Mouse (Mus musculus) right cerebral cortex, postnatal 10 days (tissue): ENCODE data around the gene Slc30a2.
A peak's percentile ranks its signal among the peaks of the same experiment; 100 is the strongest.
"Not testable (repeated sequence)": the region's sequence is repeated elsewhere in the genome, so short reads cannot be mapped to it uniquely, and the experiment has no call there.

ENCODE experiments used
- DNase-seq, 2 experiments: peaks; one replicate each; pipeline ENCODE4 v3.0.0; 2021; ENCODE audit warnings: low spot score in 2 of 2

Gene Slc30a2

DNA sequence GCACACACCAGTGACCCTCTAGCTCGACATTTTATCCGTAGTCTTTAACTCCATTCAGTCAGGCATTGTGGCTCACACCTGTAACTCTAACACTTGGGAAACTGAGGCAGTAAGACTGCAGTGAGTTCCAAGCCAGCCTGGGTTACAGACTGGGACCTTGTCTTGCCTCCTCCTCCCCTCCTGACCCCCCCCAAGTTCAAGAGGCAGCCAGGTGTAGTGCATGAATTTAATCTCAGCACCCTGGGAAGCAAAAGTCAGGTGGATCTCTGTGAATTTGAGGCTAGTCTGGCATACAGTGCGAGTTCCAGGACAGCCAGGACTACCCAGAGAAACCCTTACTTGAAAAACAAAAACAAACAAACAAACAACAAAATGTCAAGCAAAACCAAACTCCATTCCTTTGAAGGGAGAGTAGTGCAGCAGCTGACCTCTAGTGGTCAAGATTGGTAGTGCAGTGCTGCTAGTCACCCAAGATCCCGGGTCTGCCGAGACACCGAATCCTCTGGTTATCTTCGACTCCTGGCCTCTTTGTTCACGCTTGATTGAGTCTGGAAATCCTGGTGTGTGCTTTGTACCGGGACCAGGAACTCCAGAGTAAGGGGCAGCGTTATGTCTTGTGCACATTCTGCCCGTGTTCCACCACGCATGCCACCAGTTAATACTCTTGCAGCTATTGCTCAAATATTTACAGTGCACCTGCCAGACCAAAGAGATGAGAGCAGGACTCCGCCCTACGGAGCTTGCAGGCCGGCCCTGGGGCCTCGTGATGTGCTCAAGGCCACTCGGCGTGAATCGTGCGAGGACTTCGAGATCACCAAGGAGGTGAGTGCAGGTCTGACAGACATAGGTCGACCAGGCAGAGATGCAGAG lies 13.8 kb downstream of the Slc30a2 start:
- DNase-seq: peak; percentile 82 to 87

DNA sequence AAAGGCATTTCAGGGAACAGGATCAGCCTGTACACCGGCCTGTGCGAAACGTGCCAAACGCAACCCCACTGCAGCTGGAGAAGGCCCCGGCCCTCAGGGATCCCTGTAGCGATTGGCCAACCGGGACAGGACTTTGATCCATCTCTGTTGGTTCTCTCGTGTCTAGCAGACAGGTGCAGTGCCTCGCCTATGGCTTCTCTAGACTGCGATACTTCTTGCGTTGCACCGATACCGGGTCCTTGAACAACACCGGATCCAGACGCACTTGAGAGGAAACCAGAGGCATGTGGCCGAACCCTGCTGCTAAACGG lies 14.4 kb downstream of the Slc30a2 start:
- DNase-seq: no peak

DNA sequence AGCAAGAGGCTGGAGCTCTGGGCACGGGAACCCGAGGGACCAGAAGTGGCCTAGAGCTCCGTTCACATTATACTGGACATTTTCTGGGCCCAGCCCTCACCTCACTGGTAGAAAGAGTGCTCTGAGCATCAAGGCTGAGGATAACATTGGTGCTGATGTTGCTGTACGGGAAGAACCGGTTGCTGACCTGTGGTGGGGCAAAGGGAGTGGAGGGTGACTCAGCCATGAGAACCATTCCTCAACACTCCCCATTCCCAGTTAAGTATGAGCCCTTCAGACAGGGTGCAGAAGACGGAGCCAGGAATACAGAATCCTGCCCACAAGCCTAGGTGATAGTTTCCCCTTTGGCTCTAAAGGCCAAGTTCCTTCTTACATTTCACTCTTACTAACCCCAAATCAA lies 16.7 kb downstream of the Slc30a2 start:
- DNase-seq: no peak

DNA sequence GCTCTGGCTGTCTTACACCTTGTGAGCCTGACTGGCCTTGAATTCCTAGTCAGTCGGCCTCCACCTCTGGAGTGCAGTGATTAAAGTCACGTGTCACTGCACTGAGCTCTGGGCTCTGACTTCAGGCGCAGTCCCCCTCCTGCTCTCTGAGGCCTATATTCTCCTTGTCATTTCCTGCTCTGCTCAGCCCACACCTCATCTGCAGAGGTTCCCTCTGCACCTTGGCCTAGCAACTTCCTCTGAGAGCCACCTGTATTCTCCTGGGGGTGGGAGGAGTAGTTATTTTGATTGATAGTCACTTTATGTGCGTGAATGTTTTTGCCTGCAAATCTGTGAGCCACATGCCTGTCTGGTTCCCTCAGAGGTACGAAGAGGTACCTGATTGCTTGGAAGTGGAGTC lies 18.2 kb downstream of the Slc30a2 start:
- no peak for DNase-seq

DNA sequence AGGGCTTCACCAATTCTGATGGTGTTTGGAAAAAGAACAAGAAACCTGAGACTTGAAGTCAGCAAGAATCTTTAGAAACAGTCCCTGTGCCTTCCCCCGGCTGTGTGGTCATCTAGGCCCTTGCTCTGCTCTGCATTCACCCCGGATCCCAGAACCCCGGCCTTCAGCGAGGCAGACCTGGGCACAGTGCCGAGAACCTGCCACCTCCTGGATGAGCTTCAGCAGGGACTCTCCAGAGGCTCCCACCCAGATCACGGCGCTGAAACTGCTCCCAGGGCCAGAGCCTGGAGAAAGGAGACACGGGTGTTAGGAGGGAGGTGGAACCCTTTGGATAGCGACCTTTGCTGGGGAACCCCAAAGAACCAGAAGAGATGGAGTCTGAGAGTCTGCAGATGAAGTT lies 19.1 kb downstream of the Slc30a2 start:
- DNase-seq: peak in 1 of 2 experiments; percentile 57

DNA sequence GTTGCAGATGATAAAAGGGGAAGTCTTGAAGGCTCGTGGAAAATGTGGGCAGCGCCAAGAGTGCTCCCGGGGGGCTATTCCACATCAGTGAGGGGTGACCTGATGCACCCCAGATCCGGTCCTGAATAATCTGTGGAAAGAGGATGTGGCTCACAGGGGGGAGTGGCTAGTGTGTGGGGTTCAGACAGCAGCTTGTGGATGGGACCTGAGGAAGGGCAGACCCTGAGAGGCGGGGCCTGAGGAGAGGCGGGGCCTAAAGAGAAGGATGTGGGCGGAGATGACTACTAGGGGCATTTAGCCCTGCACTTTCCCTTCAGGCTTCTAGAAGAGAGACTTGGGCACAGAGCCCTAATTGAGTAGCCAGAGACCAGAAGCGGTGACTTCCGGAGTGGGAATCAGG lies 19.6 kb downstream of the Slc30a2 start:
- DNase-seq: no peak

DNA sequence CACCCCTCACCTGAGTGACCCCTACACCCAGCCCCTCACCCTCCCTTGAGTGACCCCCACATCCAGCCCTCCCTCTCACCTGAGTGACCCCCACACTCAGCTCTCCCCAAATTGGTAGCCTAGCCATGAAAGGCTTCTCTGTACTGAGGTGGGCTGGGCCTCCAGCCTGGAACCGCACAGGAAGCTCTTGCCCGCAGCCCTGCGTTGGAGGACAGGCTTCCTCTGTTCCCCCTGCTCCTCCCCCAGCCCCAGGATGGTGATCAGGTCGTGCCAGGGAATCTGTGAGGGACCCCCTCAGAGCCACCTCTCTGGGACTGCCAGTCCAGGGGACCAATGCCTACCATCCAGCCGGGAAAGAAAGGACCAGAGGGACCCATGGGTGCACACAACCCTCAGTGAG lies 22.3 kb downstream of the Slc30a2 start:
- no peak for DNase-seq

DNA sequence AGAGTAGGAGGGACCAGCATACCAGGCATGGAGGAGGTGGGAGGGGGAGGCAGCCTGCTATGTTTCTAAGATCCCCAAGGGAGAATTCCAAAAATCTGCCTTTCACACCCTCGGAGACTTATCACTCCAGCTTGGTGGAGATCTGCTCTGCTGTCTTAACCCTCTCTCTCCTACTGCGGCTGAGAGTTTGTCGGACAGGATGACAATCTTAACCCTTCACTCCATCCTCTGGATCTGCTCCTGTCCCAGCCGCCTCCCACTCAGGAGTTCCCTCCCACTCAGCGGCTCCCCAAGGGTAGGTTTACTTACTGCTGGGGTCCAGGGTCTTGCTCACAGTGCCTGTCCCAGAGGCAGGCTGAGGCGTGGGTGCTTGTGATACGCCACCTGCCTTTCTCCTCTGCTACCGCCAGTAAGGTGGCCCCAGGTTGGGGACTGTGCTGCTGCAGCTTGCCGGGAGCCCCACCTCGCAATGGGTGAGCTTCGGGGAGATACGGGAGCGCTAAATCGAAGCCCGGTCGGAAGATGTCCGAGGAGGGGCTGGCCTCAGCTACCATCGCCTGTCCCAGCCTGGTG lies 27.8 kb downstream of the Slc30a2 start:
- peak in 1 of 2 experiments; percentile 74 for DNase-seq

DNA sequence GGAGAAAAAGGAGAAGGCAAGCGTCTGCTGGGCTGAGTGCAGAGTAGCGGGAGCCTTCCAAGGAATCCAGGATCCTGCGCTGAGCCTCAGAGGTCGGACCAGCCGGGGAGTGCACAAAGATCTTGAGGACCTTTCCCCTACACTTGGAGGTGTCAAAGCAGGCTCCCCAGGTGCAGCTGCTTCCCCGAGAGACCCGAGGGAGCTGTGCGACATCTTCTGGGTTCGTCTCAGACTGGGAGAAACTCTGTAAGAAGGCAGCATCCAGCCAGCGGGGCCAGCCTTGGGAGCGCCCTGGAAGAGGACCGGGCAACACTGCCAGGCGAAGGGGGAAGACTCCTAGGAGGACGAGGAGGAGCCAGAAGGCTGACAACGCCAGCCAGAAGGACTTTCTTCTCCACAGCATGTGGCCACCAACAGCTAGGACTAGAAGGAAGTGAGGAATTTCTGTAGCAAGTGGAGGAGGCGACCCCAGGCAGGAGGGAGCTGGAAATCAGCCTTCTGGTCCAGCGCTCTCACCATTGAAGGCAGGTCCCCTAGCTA lies 28.4 kb downstream of the Slc30a2 start:
- DNase-seq: peak in 1 of 2 experiments; percentile 36

DNA sequence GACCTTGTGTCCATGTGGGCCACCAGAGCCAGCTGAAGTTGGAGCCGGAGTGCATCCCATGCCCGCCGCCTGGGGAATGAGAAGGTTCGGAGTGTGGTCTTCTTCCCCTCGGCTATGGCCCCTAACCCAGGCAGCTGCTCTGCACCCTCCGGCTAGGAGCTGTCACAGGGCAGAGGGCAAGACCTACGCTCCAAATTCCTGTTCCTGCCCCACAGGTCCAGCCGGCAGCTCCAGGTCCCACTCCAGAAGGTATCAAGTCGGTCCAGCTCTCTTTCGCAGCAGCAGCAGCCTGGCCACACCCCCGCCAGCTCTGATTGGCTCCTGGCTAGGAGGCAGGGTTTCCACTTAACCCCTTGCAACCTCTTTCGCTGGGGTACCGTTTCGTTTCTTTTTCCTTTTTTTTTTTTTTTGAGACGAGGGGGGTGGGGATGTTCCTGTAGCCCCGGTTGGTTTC lies 29.3 kb downstream of the Slc30a2 start:
- DNase-seq: peak; percentile 91 to 93

DNA sequence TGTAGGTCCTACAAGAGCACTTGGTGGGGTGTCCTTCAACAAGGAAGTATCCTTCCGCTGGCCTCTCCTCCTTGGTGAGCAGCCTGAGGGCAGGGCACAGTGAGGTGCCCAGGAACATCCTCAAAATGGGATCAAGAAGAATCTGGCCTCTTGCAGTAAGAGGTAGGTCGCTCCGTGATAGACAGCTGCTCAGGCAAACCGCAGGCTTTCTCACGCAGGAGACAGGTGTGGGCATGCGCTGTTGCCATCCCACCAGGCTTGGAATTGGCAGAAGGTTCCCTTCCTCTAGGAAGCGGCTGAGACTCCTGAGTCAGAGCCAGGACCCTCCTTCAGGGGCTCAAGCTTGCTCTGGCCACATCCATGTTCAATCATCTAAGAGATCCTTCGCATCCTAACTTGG lies 30.3 kb downstream of the Slc30a2 start:
- DNase-seq: no peak

DNA sequence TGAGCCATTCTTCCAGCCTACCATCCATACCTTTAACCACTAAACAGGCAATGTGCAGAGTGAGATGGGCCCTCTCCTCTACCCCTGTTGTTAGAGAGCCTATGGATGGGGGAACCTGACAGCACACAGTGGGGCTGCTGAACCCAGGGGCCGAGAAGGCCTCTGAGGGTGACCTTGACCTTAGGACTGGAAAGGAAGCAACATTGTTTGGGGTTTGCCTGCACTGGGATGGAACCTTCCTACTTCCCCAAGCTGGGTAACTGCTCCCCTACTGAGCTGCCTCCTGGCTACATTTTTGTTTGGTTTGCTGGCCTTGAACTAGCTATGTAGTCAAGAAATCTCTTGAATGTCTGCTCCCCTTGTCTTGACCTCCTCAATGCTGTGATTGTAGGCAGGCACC lies 31.3 kb downstream of the Slc30a2 start:
- no peak for DNase-seq

DNA sequence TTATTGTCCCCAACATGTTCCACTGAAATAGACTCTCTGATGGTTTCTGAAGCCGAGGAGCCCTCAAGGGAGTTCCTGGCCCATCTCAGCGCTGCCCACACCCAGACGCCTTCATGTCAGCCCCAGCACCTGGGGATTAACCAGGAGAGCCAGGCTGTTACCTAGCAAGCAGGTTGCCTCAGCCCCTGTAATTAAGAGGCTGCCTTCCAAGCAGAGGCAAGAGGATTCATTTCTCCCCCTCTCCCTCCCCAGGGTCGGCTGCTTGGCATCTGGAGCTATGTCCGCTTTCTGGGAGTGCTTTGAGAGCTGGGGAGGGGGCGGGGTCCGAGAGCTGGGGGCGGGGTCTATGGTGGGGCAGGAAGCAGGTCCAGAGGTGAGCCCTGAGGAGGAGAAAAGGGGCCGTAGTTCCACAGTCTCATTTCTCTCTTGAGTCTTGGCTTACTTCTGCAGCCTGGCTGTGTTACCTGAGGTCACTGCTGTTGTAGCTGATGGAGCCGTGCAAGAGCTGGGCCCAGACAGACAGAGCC lies 35.2 kb downstream of the Slc30a2 start:
- no peak for DNase-seq

DNA sequence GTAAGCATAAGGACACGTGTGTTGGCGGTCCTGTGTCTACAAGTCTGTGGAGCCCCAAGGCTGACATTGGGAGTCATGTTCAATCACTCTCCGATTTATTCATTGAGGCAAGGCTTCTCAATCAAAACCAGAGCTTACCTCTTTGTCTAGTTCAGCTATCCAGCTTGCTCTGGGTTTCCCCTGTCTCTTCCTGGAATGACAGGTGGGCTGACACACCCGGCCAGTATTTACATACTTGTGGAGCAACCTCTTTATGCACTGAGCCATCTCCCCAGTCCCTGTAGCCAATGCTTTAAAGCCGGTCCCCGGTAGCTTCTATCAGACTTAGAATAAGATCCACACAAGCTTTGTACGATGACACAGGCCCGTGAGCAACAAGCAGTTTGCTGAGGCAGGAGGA lies 36.5 kb downstream of the Slc30a2 start:
- DNase-seq: no peak

DNA sequence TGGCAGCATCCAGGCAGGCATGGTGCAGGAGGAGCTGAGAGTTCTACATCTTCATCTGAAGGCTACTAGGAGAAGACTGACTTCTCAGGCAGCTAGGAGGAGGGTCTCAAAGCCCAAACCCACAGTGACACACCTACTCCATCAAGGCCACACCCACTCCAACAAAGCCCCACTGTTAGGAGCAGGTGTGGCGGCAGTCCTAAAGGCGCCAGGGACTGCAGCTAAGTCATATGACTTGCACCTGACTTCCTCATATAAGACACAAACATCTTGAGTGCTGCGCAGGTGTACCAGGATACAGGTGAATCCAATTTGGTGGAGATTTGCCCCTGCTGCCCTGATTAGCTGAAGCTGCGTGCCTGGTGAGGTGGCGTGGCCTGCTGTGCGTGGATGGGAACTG lies 40.8 kb downstream of the Slc30a2 start, which contains the start of gene Extl1:
Gene Extl1, minus strand, starts transcription at position 101 of the 400 bp plus-strand sequence.
- not testable (repeated sequence) for DNase-seq

DNA sequence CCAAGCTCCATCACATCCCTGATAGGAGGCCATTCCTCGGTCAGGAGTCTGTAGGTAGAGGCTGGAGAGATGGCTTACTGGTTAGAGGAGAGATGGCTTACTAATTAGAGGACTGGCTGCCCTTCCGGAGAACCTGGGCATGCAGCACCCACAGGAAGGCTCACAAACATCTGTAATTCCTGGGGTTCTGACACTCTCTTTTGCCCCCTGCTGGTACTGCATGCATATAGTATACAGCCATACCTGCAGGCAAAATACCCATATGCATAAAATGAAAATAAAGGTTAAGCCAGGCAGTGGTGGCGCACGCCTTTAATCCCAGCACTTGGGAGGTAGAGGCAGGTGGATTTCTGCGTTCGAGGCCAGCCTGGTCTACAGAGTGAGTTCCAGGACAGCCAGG lies 44.3 kb downstream of the Slc30a2 start:
- no peak for DNase-seq

DNA sequence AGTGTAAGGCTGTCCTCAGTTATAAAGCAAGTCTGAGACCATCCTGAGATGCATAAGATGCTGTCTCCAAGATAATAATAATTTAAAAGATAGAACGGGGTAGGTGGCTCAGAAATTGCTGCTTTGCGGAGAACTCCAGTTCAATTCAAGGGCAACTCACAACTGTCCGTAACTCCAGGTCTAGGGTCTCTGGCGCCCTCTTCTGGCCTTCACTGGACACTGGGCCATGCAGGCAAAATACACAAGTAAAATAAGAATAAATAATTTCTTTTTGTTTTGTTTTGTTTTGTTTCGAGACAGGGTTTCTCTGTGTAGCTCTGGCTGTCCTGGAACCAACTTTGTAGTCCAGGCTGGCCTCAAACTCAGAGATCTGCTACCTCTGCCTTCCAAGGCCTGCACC lies 45.4 kb downstream of the Slc30a2 start:
- DNase-seq: peak; percentile 46 to 73

DNA sequence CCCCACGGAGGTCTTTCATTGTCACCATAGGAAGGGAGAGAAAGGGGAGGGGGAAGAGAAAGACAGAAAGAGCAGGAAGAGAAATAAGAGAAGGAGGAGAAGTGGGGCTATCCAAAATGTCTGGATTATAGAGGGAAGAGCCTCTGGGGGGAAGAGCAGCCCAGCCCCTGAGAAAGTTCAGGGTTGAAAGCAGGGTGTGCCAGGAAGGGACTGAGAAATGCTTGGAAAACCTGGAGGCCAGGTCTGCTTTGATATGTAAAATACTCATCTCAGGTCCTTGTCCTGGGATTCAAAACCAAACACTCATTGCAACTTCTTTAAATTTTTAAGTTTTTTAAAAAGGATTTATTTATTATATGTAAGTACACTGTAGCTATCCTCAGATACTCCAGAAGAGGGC lies 48.7 kb downstream of the Slc30a2 start:
- no peak for DNase-seq

DNA sequence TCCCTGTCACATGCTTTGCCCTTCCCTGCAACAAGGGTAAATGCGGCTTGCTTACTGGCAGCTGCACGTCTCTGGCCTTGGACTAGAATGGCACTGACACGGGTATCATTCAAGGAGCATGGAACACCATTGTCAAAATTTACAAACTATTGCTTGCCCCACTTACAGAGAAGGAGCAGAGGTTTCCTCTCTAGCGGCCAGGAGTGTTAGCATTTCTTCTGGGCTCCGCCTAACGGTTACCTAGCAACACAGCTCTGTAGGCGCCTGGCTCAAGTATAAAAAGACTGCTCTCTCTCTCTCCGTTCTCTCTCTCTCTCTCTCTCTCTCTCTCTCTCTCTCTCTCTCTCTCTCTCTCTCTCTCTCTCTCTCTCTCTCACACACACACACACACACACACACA lies 49.6 kb downstream of the Slc30a2 start:
- peak in 1 of 2 experiments; percentile 80 for DNase-seq

DNA sequence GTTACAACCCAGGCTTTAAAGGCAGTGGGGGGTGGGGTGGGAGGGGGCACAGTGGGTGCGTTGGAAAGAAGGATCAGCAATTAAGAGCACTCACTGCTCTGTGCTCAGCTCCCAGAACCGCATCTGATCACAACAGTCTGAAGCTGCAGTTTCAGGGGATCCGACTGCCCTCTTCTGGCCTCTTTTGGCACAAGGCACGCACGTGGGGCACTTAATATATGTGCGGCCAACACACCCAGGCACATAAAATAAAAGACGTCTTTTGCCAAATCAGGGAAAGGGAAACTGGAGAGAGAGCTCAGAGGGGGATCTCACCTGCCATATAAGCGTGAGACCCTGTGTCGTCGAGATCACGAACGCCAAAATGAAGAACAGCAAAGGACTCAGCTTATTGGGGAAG lies 50.0 kb downstream of the Slc30a2 start:
- peak in 1 of 2 experiments; percentile 67 for DNase-seq

DNA sequence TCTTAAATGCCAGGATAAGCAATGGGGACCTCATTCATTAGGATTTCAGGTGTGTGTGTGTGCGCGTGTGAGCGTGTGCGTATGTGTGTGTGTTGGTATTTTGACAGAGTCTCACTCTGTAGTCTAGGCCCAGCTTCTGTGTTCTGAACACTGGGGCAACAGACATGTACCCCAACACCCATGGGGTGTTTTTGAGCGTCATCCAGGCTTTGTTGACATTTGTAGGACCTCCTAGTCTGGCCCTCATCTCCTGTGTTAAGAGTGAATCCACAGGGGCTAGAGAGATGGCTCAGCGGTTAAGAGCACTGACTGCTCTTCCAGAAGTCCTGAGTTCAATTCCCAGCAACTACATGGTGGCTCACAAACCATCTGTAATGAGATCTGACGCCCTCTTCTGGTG lies 52.2 kb downstream of the Slc30a2 start:
- peak in 1 of 2 experiments; percentile 43 for DNase-seq

DNA sequence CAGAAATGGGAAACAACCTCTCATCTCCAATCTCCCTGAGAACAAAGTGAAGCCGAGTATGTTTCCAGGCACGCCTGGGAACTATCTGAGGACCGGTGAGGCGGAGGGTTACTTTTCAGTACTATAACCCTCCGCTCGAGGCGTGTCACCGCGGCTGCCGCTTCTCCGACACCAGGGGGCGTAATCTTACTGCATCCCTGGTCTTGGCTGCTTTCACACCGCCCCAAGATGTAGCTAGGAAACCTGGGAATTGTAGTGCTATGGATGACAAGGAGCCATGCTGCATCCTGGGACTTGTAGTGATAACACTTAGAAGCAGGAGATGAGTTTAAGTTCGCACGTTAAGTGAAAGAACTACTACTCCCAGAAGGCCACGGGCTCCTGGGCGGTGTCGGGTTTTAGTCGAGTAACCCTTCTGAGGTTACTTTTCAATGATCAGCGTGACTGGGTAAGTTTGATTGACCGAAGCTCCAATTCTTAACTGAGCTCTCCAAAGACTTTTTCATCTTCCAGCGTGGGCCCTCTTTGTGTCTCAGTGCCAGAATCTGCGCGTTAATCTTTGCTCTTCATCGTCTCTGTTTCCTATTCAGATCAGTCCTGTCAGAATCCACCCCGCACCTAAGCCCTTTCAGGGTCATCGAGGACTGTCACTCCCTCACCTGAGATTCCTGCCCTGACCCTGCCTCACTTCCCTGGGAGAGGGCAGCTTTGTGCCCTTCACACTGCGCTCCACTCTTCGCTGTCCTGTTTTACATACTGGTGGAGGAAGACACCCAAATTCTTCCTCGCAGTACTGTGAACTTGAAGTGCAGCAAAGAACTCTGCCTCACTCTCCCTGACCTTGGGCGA lies 53.2 kb downstream of the Slc30a2 start, which contains the start of gene Pafah2:
Gene Pafah2, plus strand, starts transcription at position 344 of the 849 bp plus-strand sequence.
- peak; percentile 96 to 98 for DNase-seq
